Mouse (Mus musculus) intestine, postnatal 0 days (tissue): ENCODE results near the gene Gm36176. TPM values are rescaled to one million over a fixed set of nuclear protein-coding genes. Genes with fewer than 3 reads are reported as not detected.
"Not testable (repeated sequence)": the region's sequence is repeated elsewhere in the genome, so short reads cannot be mapped to it uniquely, and the experiment has no call there.

Experiments
- ATAC-seq: fragments of 200-750 bp; cut with Nextera tagmentation; 2 replicates; pipeline ENCODE4 v1.8.0; 2017; ENCODE audit warnings: mild to moderate bottlenecking, moderate TSS enrichment, moderate library complexity
- H3K27ac ChIP-seq: fragments of 300-500 bp; sonication (generic); 2 replicates; pipeline ENCODE4 v1.5.1; 2014; ENCODE audit warnings: mild to moderate bottlenecking, low read depth, low read length, moderate library complexity
- H3K27me3 ChIP-seq: fragments of 300-500 bp; sonication (generic); replicated peaks from 2 replicates; pipeline ENCODE4 v1.6.1; 2014; ENCODE audit warnings: low read length, mixed read lengths; ENCODE audit not compliant: control insufficient read depth, insufficient read depth
- H3K36me3 ChIP-seq: fragments of 300-500 bp; sonication (generic); 2 replicates; pipeline ENCODE4 v1.6.1; 2014; ENCODE audit warnings: mild to moderate bottlenecking, moderate library complexity; ENCODE audit not compliant: control insufficient read depth, insufficient read depth
- H3K4me1 ChIP-seq: fragments of 300-500 bp; sonication (generic); replicated peaks from 2 replicates; pipeline ENCODE4 v1.6.1; 2014; ENCODE audit warnings: antibody characterized with exemption, low read length, mixed read lengths; ENCODE audit not compliant: control insufficient read depth, insufficient read depth
- H3K4me2 ChIP-seq: fragments of 300-500 bp; sonication (generic); replicated peaks from 2 replicates; pipeline ENCODE4 v1.6.1; 2014; ENCODE audit warnings: low read depth, mild to moderate bottlenecking, moderate library complexity
- H3K4me3 ChIP-seq: fragments of 300-500 bp; sonication (generic); 2 replicates; pipeline ENCODE4 v1.5.1; 2014; ENCODE audit warnings: low read depth, low read length
- H3K9ac ChIP-seq: fragments of 300-500 bp; sonication (generic); 2 replicates; pipeline ENCODE4 v1.6.1; 2014; ENCODE audit warnings: mild to moderate bottlenecking, low read depth, low read length
- H3K9me3 ChIP-seq: fragments of 300-500 bp; sonication (generic); 2 replicates; pipeline ENCODE4 v1.6.1; 2016; ENCODE audit warnings: mixed run types; ENCODE audit not compliant: control insufficient read depth
- CTCF ChIP-seq: sonication (generic); IDR thresholded peaks from 2 replicates; pipeline ENCODE4 v1.5.1; 2016; ENCODE audit warnings: low read depth, mild to moderate bottlenecking, control low read depth, antibody characterized with exemption, moderate library complexity
- WGBS: fragments of 180-500 bp; shearing (Covaris S2); extraction: QIAGEN DNeasy Blood & Tissue Kit; methylation state at CpG from one replicate; pipeline ENCODE4 v1.1.7; 2014; 5-methylcytosine and 5-hydroxymethylcytosine counted together
- polyA plus RNA-seq: library from polyadenylated mRNA; unstranded; fragments of >200 nt; fragmentation: Nextera tagmentation; extraction: Ambion mirVana; gene quantifications from 2 replicates; pipeline ENCODE4 v1.2.1, GENCODE M21; 2015

The Gm36176 gene
- not detected in 2 replicates for polyA plus RNA-seq

GRCm38 (mm10) chr10:77846503-77846902 lies at the start of gene Gm36176:
Gene Gm36176 (plus strand): TSS chr10:77846803.
- no peaks in the 10 kb centered on the region for H3K27me3 ChIP-seq
- TF ChIP-seq CTCF, result no peak
- no peak within 1 kb of the TSS for H3K4me3 ChIP-seq
- no peaks in the 10 kb centered on the region for H3K4me1 ChIP-seq
- H3K9me3 ChIP-seq, result peaks cover 9% of the 10 kb centered on the region; the same call in 1 of the 2 replicates
- ATAC-seq, result no peak
- H3K36me3 ChIP-seq, result no peaks in the 10 kb centered on the region
- H3K9ac ChIP-seq, result no peak within 1 kb of the TSS
- 76% methylated on average over 2 of the region's 3 CpGs for WGBS
- no peak within 1 kb of the TSS for H3K27ac ChIP-seq
- H3K4me2 ChIP-seq, result no peak within 1 kb of the TSS

- H3K27ac ChIP-seq, result no peak overlapping the region
- no peak for TF ChIP-seq CTCF
- WGBS, result 30% methylated on average over 3 of the region's 3 CpGs
- no peak overlapping the region for H3K4me2 ChIP-seq
- H3K9ac ChIP-seq, result no peak overlapping the region
- no peak for ATAC-seq
- H3K4me1 ChIP-seq, result no peaks in the 10 kb centered on the region; the same call in 1 of the 2 replicates
- no peaks in the 10 kb centered on the region for H3K27me3 ChIP-seq
- H3K4me3 ChIP-seq, result no peak overlapping the region
- H3K36me3 ChIP-seq, result no peaks in the 10 kb centered on the region
- no peaks in the 10 kb centered on the region for H3K9me3 ChIP-seq
Observed at GRCm38 (mm10) chr10:77797677-77798076, 48.9 kb upstream of the Gm36176 start.

- not testable (repeated sequence) for H3K9ac ChIP-seq, H3K27ac ChIP-seq, H3K4me3 ChIP-seq, H3K9me3 ChIP-seq, H3K27me3 ChIP-seq, H3K4me2 ChIP-seq, ATAC-seq, H3K36me3 ChIP-seq, H3K4me1 ChIP-seq
- WGBS, result 71% methylated on average over 2 of the region's 3 CpGs
Observed at GRCm38 (mm10) chr10:77798164-77798920, 48.3 kb upstream of the Gm36176 start.

- no peaks in the 10 kb centered on the region for H3K9me3 ChIP-seq
- TF ChIP-seq CTCF, result no peak
- H3K36me3 ChIP-seq, result no peaks in the 10 kb centered on the region
- H3K4me1 ChIP-seq, result no peaks in the 10 kb centered on the region; the same call in 1 of the 2 replicates
- ATAC-seq, result peak; percentile 65
- H3K9ac ChIP-seq, result no peak within 1 kb of the TSS
- H3K27me3 ChIP-seq, result no peaks in the 10 kb centered on the region
- no peak within 1 kb of the TSS for H3K27ac ChIP-seq
- WGBS, result 43% methylated on average over 8 of the region's 8 CpGs
- H3K4me3 ChIP-seq, result no peak within 1 kb of the TSS
- H3K4me2 ChIP-seq, result no peak within 1 kb of the TSS
Observed at GRCm38 (mm10) chr10:77798921-77799508, 47.6 kb upstream of the Gm36176 start, which contains the start of gene Gm19668. Gene Gm19668 (minus strand): TSS chr10:77799133.

- ATAC-seq, result peak; percentile 77; the same call in 1 of the 2 replicates
- WGBS, result 39% methylated on average over 3 of the region's 3 CpGs
Observed at GRCm38 (mm10) chr10:77804095-77804494, 42.5 kb upstream of the Gm36176 start.

GRCm38 (mm10) chr10:77811743-77812142 lies 34.9 kb upstream of the Gm36176 start, which contains the start of gene Gm9507:
Gene Gm9507 (minus strand): TSS chr10:77811843.
- TF ChIP-seq CTCF, result no peak
- H3K4me3 ChIP-seq, result no peak within 1 kb of the TSS
- H3K36me3 ChIP-seq, result no peaks in the 10 kb centered on the region
- no peak within 1 kb of the TSS for H3K9ac ChIP-seq
- no peaks in the 10 kb centered on the region for H3K27me3 ChIP-seq
- no peaks in the 10 kb centered on the region for H3K9me3 ChIP-seq
- H3K27ac ChIP-seq, result no peak within 1 kb of the TSS
- ATAC-seq, result no peak
- no peak within 1 kb of the TSS for H3K4me2 ChIP-seq
- WGBS, result 56% methylated on average over 5 of the region's 5 CpGs
- H3K4me1 ChIP-seq, result no peaks in the 10 kb centered on the region

More at GRCm38 (mm10) chr10:77804095-77804494, 42.5 kb upstream of the Gm36176 start:
- no peak overlapping the region for H3K9ac ChIP-seq
- no peaks in the 10 kb centered on the region for H3K9me3 ChIP-seq
- no peak overlapping the region for H3K4me2 ChIP-seq
- H3K27me3 ChIP-seq, result no peaks in the 10 kb centered on the region
- no peak overlapping the region for H3K4me3 ChIP-seq
- H3K36me3 ChIP-seq, result no peaks in the 10 kb centered on the region
- TF ChIP-seq CTCF, result no peak
- no peaks in the 10 kb centered on the region for H3K4me1 ChIP-seq
- no peak overlapping the region for H3K27ac ChIP-seq
